Mouse (Mus musculus): ENCODE data around the gene Ccdc93.

DNA sequence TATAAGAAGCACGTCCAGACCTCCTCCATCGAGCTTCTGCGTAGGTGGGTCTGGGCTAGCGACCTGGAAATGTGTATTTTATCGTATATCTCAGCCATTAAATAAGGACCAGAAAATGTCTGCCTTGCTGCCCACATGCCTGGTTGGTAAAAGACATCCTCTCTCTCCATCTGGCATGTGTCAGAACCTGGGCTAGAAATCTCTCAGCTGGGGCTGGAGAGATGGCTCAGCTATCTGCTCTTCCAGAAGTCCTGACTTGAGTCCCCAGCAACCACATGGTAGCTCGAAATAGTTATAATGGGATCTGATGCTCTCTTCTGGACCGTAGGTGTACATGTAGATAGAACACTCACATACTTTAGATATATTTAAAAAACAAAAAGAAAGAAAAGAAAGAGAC is 5.1 kb downstream of the Ccdc93 start:
- TF ChIP-seq CTCF (IDR thresholded peaks at IDR 0.05; ENCODE audit: low read depth) (no peak), EP300 (IDR thresholded peaks at IDR 0.05; ENCODE audit: low read depth) (no peak)
